Mouse (Mus musculus) lung, postnatal 0 days (tissue): ENCODE data around the gene Otc. TPM values are rescaled to one million over a fixed set of nuclear protein-coding genes. Genes with fewer than 3 reads are reported as not detected.

Experiments
- ATAC-seq: fragments of 200-750 bp; cut with Nextera tagmentation; 2 replicates; pipeline ENCODE4 v1.8.0; 2017; ENCODE audit warnings: moderate library complexity
- DNase-seq: peaks from one replicate; pipeline ENCODE4 v3.0.0-alpha.2; 2016; ENCODE audit warnings: low spot score
- H3K27ac ChIP-seq: fragments of 300-500 bp; sonication (generic); 2 replicates; pipeline ENCODE4 v1.5.1; 2014; ENCODE audit warnings: antibody characterized with exemption, mild to moderate bottlenecking, low read length, mixed read lengths
- H3K27me3 ChIP-seq: fragments of 300-500 bp; sonication (generic); replicated peaks from 2 replicates; pipeline ENCODE4 v1.6.1; 2014; ENCODE audit warnings: low read length, mixed read lengths; ENCODE audit not compliant: insufficient read depth
- H3K36me3 ChIP-seq: fragments of 300-500 bp; sonication (generic); 2 replicates; pipeline ENCODE4 v1.6.1; 2014; ENCODE audit warnings: low read length, mixed read lengths; ENCODE audit not compliant: insufficient read depth
- H3K4me1 ChIP-seq: fragments of 300-500 bp; sonication (generic); 2 replicates; pipeline ENCODE4 v1.6.1; 2014; ENCODE audit warnings: antibody characterized with exemption, low read depth, low read length, mixed read lengths; ENCODE audit not compliant: insufficient read depth
- H3K4me2 ChIP-seq: fragments of 300-500 bp; sonication (generic); replicated peaks from 2 replicates; pipeline ENCODE4 v1.6.1; 2014; ENCODE audit warnings: low read depth, mild to moderate bottlenecking, low read length, moderate library complexity, mixed read lengths
- H3K4me3 ChIP-seq: fragments of 300-500 bp; sonication (generic); 2 replicates; pipeline ENCODE4 v1.5.1; 2014; ENCODE audit warnings: low read depth, low read length
- H3K9ac ChIP-seq: fragments of 300-500 bp; sonication (generic); replicated peaks from 2 replicates; pipeline ENCODE4 v1.6.1; 2014; ENCODE audit warnings: low read depth, mild to moderate bottlenecking
- H3K9me3 ChIP-seq: fragments of 300-500 bp; sonication (generic); 2 replicates; pipeline ENCODE4 v1.6.1; 2016; ENCODE audit warnings: low read length, mixed read lengths
- CTCF ChIP-seq: IDR thresholded peaks from 2 replicates; pipeline ENCODE4 v1.5.1; 2016; ENCODE audit warnings: antibody characterized with exemption, mild to moderate bottlenecking
- EP300 ChIP-seq: IDR thresholded peaks from 2 replicates; pipeline ENCODE4 v1.6.1; 2016; ENCODE audit warnings: antibody characterized with exemption, mild to moderate bottlenecking, control low read depth
- WGBS: fragments of 180-500 bp; shearing (Covaris S2); extraction: QIAGEN DNeasy Blood & Tissue Kit; methylation state at CpG from one replicate; pipeline ENCODE4 v1.1.7; 2014; 5-methylcytosine and 5-hydroxymethylcytosine counted together
- polyA plus RNA-seq: library from polyadenylated mRNA; unstranded; fragments of >200 nt; fragmentation: Nextera tagmentation; extraction: Ambion mirVana; gene quantifications from 2 replicates; pipeline ENCODE4 v1.2.1, GENCODE M21; 2015

The Otc gene
- polyA plus RNA-seq, 1 experiment from 2014 or later, result not detected

DNA sequence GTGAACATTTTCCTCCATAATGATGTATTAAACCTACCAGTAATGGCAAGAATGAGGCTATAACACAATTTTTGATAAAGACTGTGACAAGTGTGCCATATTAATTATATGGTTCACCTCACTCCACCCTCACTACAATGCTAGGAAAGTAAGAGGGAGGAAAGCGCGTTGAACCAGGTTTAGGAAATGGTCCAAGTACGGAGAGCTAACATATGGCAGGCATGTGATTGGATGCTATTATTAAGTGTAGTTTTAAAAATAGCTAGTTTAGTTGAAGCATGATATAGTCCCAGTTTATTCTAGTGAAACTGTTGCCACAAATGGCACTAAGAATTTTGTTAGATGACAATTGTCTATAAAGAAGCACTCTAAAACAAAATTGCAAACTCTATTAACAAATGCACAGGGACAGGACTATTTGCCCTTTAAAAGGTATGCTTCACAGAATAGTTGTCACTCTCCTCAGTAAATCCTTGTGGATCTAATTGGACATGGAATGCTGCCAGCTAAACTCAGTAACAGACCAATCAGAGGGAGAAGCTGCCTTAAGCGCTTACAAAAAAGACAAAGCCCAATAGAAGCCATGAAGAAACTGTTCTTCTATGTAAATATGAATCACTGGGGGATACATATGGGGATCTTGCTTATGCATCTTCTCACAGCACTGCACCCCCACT lies 16.8 kb downstream of the Otc start:
- Histone ChIP-seq H3K27me3 (no peaks in the 10 kb centered on the region), H3K4me3 (no peak overlapping the region), H3K9me3 (no peaks in the 10 kb centered on the region), H3K9ac (no peak overlapping the region), H3K36me3 (no peaks in the 10 kb centered on the region), H3K27ac (no peak overlapping the region), H3K4me2 (no peak overlapping the region), H3K4me1 (no peaks in the 10 kb centered on the region)
- ATAC-seq, result no peak
- no peak for DNase-seq
- TF ChIP-seq CTCF, result no peak
- TF ChIP-seq EP300, result no peak
- 73% methylated on average over 4 of the region's 4 CpGs for WGBS

- TF ChIP-seq CTCF (no peak), EP300 (no peak)
- ATAC-seq (no peak), DNase-seq (no peak)
- Histone ChIP-seq H3K36me3 (no peaks in the 10 kb centered on the region), H3K4me3 (no peak overlapping the region), H3K9me3 (no peaks in the 10 kb centered on the region), H3K4me2 (no peak overlapping the region), H3K4me1 (no peaks in the 10 kb centered on the region), H3K27ac (no peak overlapping the region), H3K9ac (no peak overlapping the region), H3K27me3 (no peaks in the 10 kb centered on the region)
- 89% methylated on average over 14 of the region's 14 CpGs for WGBS
Measured at GRCm38 (mm10) chrX:10297341-10297740, 45.2 kb downstream of the Otc start.

DNA sequence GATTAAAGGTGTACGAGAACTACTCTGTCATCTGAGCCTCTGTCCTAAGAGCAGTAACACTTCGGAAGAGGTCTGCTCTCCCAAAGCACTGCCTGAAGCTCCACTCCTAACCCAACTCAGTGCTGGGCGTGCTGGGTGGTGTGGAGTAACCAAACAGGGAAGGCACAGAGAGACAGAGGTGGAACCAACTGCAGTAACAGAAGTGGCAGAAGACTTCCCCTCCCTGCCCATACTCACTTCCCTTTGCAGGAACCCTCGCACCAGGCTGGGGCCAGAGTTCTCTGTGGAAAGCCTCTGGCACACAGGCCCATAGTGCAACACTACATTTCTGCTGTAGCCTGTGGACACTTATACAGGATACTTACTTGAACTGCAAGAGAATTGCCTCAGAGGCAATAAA lies 66.1 kb downstream of the Otc start:
- Histone ChIP-seq H3K4me2 (no peak overlapping the region), H3K9me3 (no peaks in the 10 kb centered on the region), H3K27ac (no peak overlapping the region), H3K9ac (no peak overlapping the region), H3K27me3 (no peaks in the 10 kb centered on the region), H3K4me1 (no peaks in the 10 kb centered on the region), H3K4me3 (no peak overlapping the region), H3K36me3 (no peaks in the 10 kb centered on the region)
- ATAC-seq, result no peak
- TF ChIP-seq CTCF (no peak), EP300 (no peak)
- no peak for DNase-seq
- 75% methylated on average over 4 of the region's 4 CpGs for WGBS

DNA sequence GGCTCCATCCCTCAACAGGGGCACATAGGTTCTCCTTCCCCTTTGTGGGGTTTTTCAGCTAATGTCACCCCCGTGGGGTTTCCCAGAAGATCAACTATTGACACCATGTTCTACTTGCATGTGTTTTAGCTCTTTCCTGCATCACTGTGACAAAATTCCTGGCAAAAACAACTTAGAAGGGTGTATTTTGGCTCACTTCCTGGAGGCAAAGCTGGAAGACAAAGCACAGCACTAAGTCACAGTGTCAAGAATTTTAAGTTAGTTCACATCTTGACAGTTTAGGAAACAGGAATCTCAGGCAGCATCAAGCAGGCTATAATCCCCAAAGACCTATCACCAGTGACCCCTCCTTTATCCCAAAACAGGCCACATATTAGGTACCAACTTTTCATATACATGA lies 78.1 kb downstream of the Otc start:
- no peaks in the 10 kb centered on the region for H3K9me3 ChIP-seq
- ATAC-seq, result no peak
- TF ChIP-seq CTCF (no peak), EP300 (no peak)

DNA sequence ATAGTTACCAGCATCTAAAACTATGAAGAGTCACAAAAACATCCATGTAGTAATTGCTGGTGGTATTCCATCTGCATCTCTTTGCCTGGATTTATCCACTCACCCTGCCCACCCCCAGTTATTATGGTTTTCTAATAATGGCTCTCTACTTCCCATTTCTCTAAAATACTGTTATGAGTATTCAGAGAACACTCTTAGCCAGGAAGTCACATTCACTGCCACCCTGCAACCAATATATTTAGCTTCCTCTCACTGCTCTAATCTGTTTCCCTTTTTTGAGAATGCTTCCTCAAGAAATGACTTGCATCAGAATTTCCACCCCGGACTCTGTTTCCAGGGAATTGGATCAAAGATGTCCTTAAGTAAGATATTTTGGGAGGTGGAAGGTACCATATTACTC lies 79.6 kb downstream of the Otc start:
- Histone ChIP-seq H3K4me3 (no peak overlapping the region), H3K27me3 (no peaks in the 10 kb centered on the region), H3K9ac (no peak overlapping the region), H3K36me3 (no peaks in the 10 kb centered on the region), H3K4me1 (no peaks in the 10 kb centered on the region), H3K9me3 (no peaks in the 10 kb centered on the region), H3K27ac (no peak overlapping the region), H3K4me2 (no peak overlapping the region)
- ATAC-seq (no peak), DNase-seq (no peak)
- 73% methylated on average over 1 of the region's 1 CpGs for WGBS
- no peak for TF ChIP-seq CTCF
- no peak for TF ChIP-seq EP300

More for the DNA sequence above, 78.1 kb downstream of the Otc start:
- Histone ChIP-seq H3K4me2 (no peak overlapping the region), H3K27ac (no peak overlapping the region), H3K4me1 (no peaks in the 10 kb centered on the region), H3K9ac (no peak overlapping the region), H3K36me3 (no peaks in the 10 kb centered on the region), H3K27me3 (no peaks in the 10 kb centered on the region), H3K4me3 (no peak overlapping the region)
- no peak for DNase-seq
- WGBS, result 50% methylated on average over 1 of the region's 1 CpGs

DNA sequence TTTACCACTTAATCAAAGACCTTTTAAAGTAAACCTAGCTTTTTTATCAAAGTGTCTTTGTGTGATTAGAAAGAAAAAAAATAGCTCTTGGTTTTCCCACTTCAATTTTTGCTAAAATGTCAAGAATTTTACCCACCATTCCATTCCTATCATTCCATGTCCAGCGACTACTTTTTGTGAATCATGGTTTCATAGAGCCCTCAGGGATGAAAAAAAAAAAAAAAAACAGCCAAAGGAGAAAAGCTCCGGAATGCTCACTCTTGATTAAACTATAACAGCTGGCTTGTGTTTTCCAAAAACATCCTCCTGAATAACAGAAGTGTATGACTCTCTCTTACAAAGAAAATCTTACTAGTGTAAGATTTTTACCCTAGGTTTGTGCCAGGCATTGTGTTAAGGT lies 84.7 kb downstream of the Otc start:
- H3K27me3 ChIP-seq, result no peaks in the 10 kb centered on the region
- H3K9ac ChIP-seq, result no peak overlapping the region
- DNase-seq, result no peak
- ATAC-seq, result no peak
- no peak overlapping the region for H3K27ac ChIP-seq
- H3K4me3 ChIP-seq, result no peak overlapping the region
- no peak for TF ChIP-seq EP300
- TF ChIP-seq CTCF, result no peak
- 31% methylated on average over 2 of the region's 2 CpGs for WGBS
- no peaks in the 10 kb centered on the region for H3K36me3 ChIP-seq
- no peaks in the 10 kb centered on the region for H3K4me1 ChIP-seq
- H3K4me2 ChIP-seq, result no peak overlapping the region
- no peaks in the 10 kb centered on the region for H3K9me3 ChIP-seq

DNA sequence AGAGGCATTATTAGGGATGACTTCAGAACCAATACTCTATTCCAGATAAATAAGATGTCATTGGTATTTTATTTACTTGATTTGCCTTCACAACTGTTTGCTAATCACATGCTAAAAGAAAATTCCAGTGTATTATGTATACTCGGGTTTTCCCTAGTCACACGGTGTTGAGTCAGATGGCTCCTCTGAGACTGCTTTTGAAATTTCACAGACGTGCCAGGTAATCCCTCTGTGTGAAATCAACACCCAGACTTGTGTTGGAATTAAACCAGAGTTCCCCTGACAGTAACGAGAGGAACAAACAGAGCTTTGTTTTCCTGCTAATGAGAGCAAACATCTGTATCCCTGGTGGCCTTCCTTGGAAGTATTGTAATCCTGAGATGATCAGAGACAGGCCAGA lies 103.8 kb downstream of the Otc start:
- H3K4me3 ChIP-seq, result no peak overlapping the region
- H3K9ac ChIP-seq, result no peak overlapping the region
- H3K9me3 ChIP-seq, result no peaks in the 10 kb centered on the region
- 42% methylated on average over 4 of the region's 4 CpGs for WGBS
- DNase-seq (no peak), ATAC-seq (no peak)
- TF ChIP-seq EP300, result no peak
- H3K36me3 ChIP-seq, result no peaks in the 10 kb centered on the region
- H3K4me2 ChIP-seq, result no peak overlapping the region
- H3K27me3 ChIP-seq, result no peaks in the 10 kb centered on the region
- no peaks in the 10 kb centered on the region for H3K4me1 ChIP-seq
- no peak overlapping the region for H3K27ac ChIP-seq

Other genes with a start within 250 kb of the Otc start
- 12.5 and 13.9 TPM in 2 replicates for gene Srpx, start 134.6 kb upstream of the Otc start, polyA plus RNA-seq
- 8.0 and 8.9 TPM in 2 replicates for gene Rpgr, start 35.4 kb upstream of the Otc start, polyA plus RNA-seq
- gene Tspan7, start 232.9 kb downstream of the Otc start, polyA plus RNA-seq, result 504 and 549 TPM in 2 replicates